In the genomic region with DNA sequence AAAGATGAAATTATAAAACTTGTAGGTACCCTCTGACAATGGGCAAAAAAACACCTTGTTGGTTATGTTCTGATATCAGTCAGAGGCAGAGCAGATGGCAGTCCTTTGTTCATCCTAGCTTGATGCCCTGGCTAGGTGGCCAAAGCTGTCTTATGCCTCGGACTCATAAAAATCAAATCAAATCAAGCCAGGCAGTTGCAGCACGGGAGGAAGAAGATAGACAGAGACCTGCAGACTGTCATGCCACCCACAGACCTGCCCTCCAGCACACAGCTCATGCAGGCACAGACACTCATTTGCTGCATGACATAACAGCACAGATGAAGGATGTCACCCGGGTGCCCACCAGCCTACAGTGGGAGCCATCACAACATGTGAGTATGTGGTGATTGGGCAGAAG, we compare ENCODE assay signal across 30 mouse cellular contexts. TPM values are rescaled to one million over a fixed set of nuclear protein-coding genes. Genes with fewer than 3 reads are reported as not detected.
DNase-seq lines count a peak whose midpoint lies in the region; ATAC-seq and TF ChIP-seq lines count a peak whose summit lies in the region.
"Had no signal": no experiment of that assay in that cellular context is flagged by ENCODE, and none has a peak within 500 bp of the region (broad histone marks: within the 10 kb centered on the region; RNA-seq: fewer than 3 reads in every experiment).

No protein-coding gene starts in this region.

- no peaks in the 10 kb centered on the region for H3K4me1 ChIP-seq in hindbrain, embryonic 16.5 days (ENCODE audit: control insufficient read depth, insufficient read depth, low read depth, low read length)
- H3K4me1 ChIP-seq in hindbrain, embryonic 14.5 days (replicated peaks; ENCODE audit: control insufficient read depth, insufficient read depth, low read length), result no peaks in the 10 kb centered on the region
- H3K4me1 ChIP-seq in midbrain, postnatal 0 days (ENCODE audit: insufficient read depth, low read length), result no peaks in the 10 kb centered on the region
- H3K4me1 ChIP-seq in midbrain, embryonic 10.5 days, result no peaks in the 10 kb centered on the region
- no peaks in the 10 kb centered on the region for H3K4me1 ChIP-seq in intestine, embryonic 16.5 days (ENCODE audit: control insufficient read depth, insufficient read depth, low read length)
- H3K4me1 ChIP-seq: forebrain, embryonic 13.5 days; hindbrain, embryonic 13.5 days; limb, embryonic 10.5 days; limb, embryonic 15.5 days; liver, embryonic 13.5 days; midbrain, embryonic 15.5 days; neural tube, embryonic 12.5 days had no signal

- H3K9ac ChIP-seq in hindbrain, embryonic 16.5 days (ENCODE audit: low read depth, low read length), result no peak overlapping the region
- H3K9ac ChIP-seq in hindbrain, embryonic 14.5 days, result no peak overlapping the region
- H3K9ac ChIP-seq in midbrain, postnatal 0 days (replicated peaks; ENCODE audit: low read length, poor library complexity, severe bottlenecking), result no peak overlapping the region
- no peak overlapping the region for H3K9ac ChIP-seq in intestine, embryonic 16.5 days (ENCODE audit: low read depth, low read length)
- H3K9ac ChIP-seq: forebrain, embryonic 13.5 days; hindbrain, embryonic 13.5 days; limb, embryonic 15.5 days; liver, embryonic 13.5 days; midbrain, embryonic 15.5 days; neural tube, embryonic 12.5 days had no signal

- WGBS in hindbrain, embryonic 16.5 days, result 87% methylated on average over 3 of the region's 3 CpGs
- WGBS in hindbrain, embryonic 14.5 days, result 96% methylated on average over 3 of the region's 3 CpGs
- WGBS in midbrain, postnatal 0 days, result 93% methylated on average over 3 of the region's 3 CpGs
- 88% methylated on average over 3 of the region's 3 CpGs for WGBS in midbrain, embryonic 10.5 days
- WGBS in intestine, embryonic 16.5 days, result 82% methylated on average over 3 of the region's 3 CpGs

- TF ChIP-seq CTCF in midbrain, postnatal 0 days (IDR thresholded peaks at IDR 0.05), result no peak

- no peaks in the 10 kb centered on the region for H3K36me3 ChIP-seq in hindbrain, embryonic 16.5 days (ENCODE audit: control insufficient read depth, insufficient read depth, low read length)
- no peaks in the 10 kb centered on the region for H3K36me3 ChIP-seq in hindbrain, embryonic 14.5 days (replicated peaks; ENCODE audit: control insufficient read depth, insufficient read depth)
- H3K36me3 ChIP-seq in midbrain, postnatal 0 days (ENCODE audit: insufficient read depth, low read length), result no peaks in the 10 kb centered on the region
- no peaks in the 10 kb centered on the region for H3K36me3 ChIP-seq in midbrain, embryonic 10.5 days
- no peaks in the 10 kb centered on the region for H3K36me3 ChIP-seq in intestine, embryonic 16.5 days (ENCODE audit: control insufficient read depth, insufficient read depth, low read length)
- H3K36me3 ChIP-seq: limb, embryonic 10.5 days; limb, embryonic 15.5 days; liver, embryonic 13.5 days; midbrain, embryonic 15.5 days; neural tube, embryonic 12.5 days had no signal

- H3K27me3 ChIP-seq in hindbrain, embryonic 16.5 days (replicated peaks; ENCODE audit: control insufficient read depth, insufficient read depth, low read length), result no peaks in the 10 kb centered on the region
- no peaks in the 10 kb centered on the region for H3K27me3 ChIP-seq in hindbrain, embryonic 14.5 days (ENCODE audit: control insufficient read depth, insufficient read depth, low read length)
- no peaks in the 10 kb centered on the region for H3K27me3 ChIP-seq in midbrain, postnatal 0 days (ENCODE audit: insufficient read depth, low read length)
- H3K27me3 ChIP-seq in midbrain, embryonic 10.5 days (ENCODE audit: low read depth, poor library complexity, severe bottlenecking), result no peaks in the 10 kb centered on the region
- H3K27me3 ChIP-seq in intestine, embryonic 16.5 days (replicated peaks; ENCODE audit: control insufficient read depth, insufficient read depth, low read length), result no peaks in the 10 kb centered on the region
- H3K27me3 ChIP-seq: forebrain, embryonic 13.5 days; hindbrain, embryonic 13.5 days; limb, embryonic 15.5 days; liver, embryonic 13.5 days; midbrain, embryonic 15.5 days; neural tube, embryonic 12.5 days; Patski had no signal

- no peak overlapping the region for H3K4me2 ChIP-seq in hindbrain, embryonic 16.5 days (ENCODE audit: low read length)
- no peak overlapping the region for H3K4me2 ChIP-seq in hindbrain, embryonic 14.5 days (replicated peaks)
- no peak overlapping the region for H3K4me2 ChIP-seq in midbrain, postnatal 0 days (ENCODE audit: low read depth, low read length, poor library complexity, severe bottlenecking)
- H3K4me2 ChIP-seq in intestine, embryonic 16.5 days (ENCODE audit: low read depth, low read length), result no peak overlapping the region
- H3K4me2 ChIP-seq: forebrain, embryonic 13.5 days; heart, embryonic 11.5 days; hindbrain, embryonic 13.5 days; limb, embryonic 15.5 days; liver, embryonic 13.5 days; midbrain, embryonic 15.5 days; neural tube, embryonic 12.5 days had no signal

- no peak for DNase-seq in hindbrain, embryonic 14.5 days (ENCODE audit: low spot score)
- peak; percentile 15 for DNase-seq in midbrain, postnatal 0 days (ENCODE audit: low spot score)
- no peak for DNase-seq in midbrain, embryonic 10.5 days (ENCODE audit: low spot score)
- peak; percentile 77 for DNase-seq in cerebellum, adult 9-10 months
- peak; percentile 35 to 54 for DNase-seq in cerebellum, postnatal 36 days
- DNase-seq in layer of hippocampus, postnatal 10 days (ENCODE audit: low spot score in 2 of 2), result no peak
- DNase-seq: adrenal gland, postnatal 10 days; gastrocnemius, postnatal 14 days; heart, postnatal 36 days; kidney, adult 8-10 months; liver, embryonic 13.5 days; lung, adult 18-20 months; lung, postnatal 4 days; thymus, adult 2 months; thymus, postnatal 36 days had no signal

- 0 out of 2 replicates have a peak, but pooled peaks have one; percentile 27 for ATAC-seq in hindbrain, embryonic 16.5 days
- no peak for ATAC-seq in hindbrain, embryonic 14.5 days (ENCODE audit: low FRiP score)
- no peak for ATAC-seq in midbrain, postnatal 0 days (ENCODE audit: low FRiP score)
- ATAC-seq in intestine, embryonic 16.5 days, result no peak
- ATAC-seq: forebrain, embryonic 13.5 days; lung, postnatal 0 days; midbrain, embryonic 15.5 days; Patski had no signal

- no peak overlapping the region for H3K4me3 ChIP-seq in hindbrain, embryonic 16.5 days (ENCODE audit: low read length)
- no peak overlapping the region for H3K4me3 ChIP-seq in hindbrain, embryonic 14.5 days (replicated peaks; ENCODE audit: low read length)
- no peak overlapping the region for H3K4me3 ChIP-seq in midbrain, postnatal 0 days (ENCODE audit: low read depth, low read length)
- no peak overlapping the region for H3K4me3 ChIP-seq in midbrain, embryonic 10.5 days
- no peak overlapping the region for H3K4me3 ChIP-seq in intestine, embryonic 16.5 days (ENCODE audit: low read length)
- H3K4me3 ChIP-seq: forebrain, embryonic 13.5 days; hindbrain, embryonic 13.5 days; limb, embryonic 10.5 days; limb, embryonic 15.5 days; liver, embryonic 13.5 days; midbrain, embryonic 15.5 days; neural tube, embryonic 12.5 days had no signal

- no peak overlapping the region for H3K27ac ChIP-seq in hindbrain, embryonic 16.5 days (ENCODE audit: low read depth, low read length)
- no peak overlapping the region for H3K27ac ChIP-seq in hindbrain, embryonic 14.5 days
- H3K27ac ChIP-seq in midbrain, postnatal 0 days (ENCODE audit: low read depth, low read length), result no peak overlapping the region
- H3K27ac ChIP-seq in midbrain, embryonic 10.5 days (replicated peaks), result no peak overlapping the region
- H3K27ac ChIP-seq in intestine, embryonic 16.5 days (ENCODE audit: low read length), result no peak overlapping the region
- H3K27ac ChIP-seq: forebrain, embryonic 13.5 days; hindbrain, embryonic 13.5 days; kidney, postnatal 0 days; limb, embryonic 10.5 days; limb, embryonic 15.5 days; liver, embryonic 13.5 days; midbrain, embryonic 15.5 days; neural tube, embryonic 12.5 days had no signal

- peaks cover 3% of the 10 kb centered on the region for H3K9me3 ChIP-seq in hindbrain, embryonic 16.5 days (ENCODE audit: control insufficient read depth, low read length)
- H3K9me3 ChIP-seq in hindbrain, embryonic 14.5 days (ENCODE audit: control insufficient read depth, low read length), result peaks cover 3% of the 10 kb centered on the region
- no peaks in the 10 kb centered on the region for H3K9me3 ChIP-seq in midbrain, postnatal 0 days (ENCODE audit: low read length)
- peaks cover 7% of the 10 kb centered on the region; the same call in 1 of the 2 replicates for H3K9me3 ChIP-seq in midbrain, embryonic 10.5 days (replicated peaks)
- no peaks in the 10 kb centered on the region for H3K9me3 ChIP-seq in intestine, embryonic 16.5 days (ENCODE audit: control insufficient read depth, low read length)
- H3K9me3 ChIP-seq: forebrain, embryonic 13.5 days; limb, embryonic 10.5 days; limb, embryonic 15.5 days; liver, embryonic 13.5 days; midbrain, embryonic 15.5 days had no signal

RNA-seq across cellular contexts. Expression of gene Stxbp5l, which starts 29.1 kb away (rescaled TPM):
- polyA plus RNA-seq in hindbrain, embryonic 16.5 days (2015; fragmentation: Nextera tagmentation; extraction: Ambion mirVana), result 15.4 and 19.2 TPM in 2 replicates
- 18.7 and 21.1 TPM in 2 replicates for polyA plus RNA-seq in hindbrain, embryonic 14.5 days (2014; fragmentation: Nextera tagmentation; extraction: Ambion mirVana)
- 18.7 and 23.9 TPM in 2 replicates for total RNA-seq in midbrain, postnatal 0 days (2014; rRNA removed)
- polyA plus RNA-seq in midbrain, postnatal 0 days (2015; fragmentation: Nextera tagmentation; extraction: Ambion mirVana), result 10.8 and 13.5 TPM in 2 replicates
- 3.3 and 4.8 TPM in 2 replicates for polyA plus RNA-seq in midbrain, embryonic 10.5 days (2016; fragmentation: Nextera tagmentation; extraction: Ambion mirVana)
- 1.5 and 2.4 TPM in 2 replicates for polyA plus RNA-seq in intestine, embryonic 16.5 days (2015; fragmentation: Nextera tagmentation; extraction: Ambion mirVana)
- total RNA-seq in layer of hippocampus, postnatal 10 days (2021), result 10 to 100 TPM; 95.5 to 99.9 TPM
- total RNA-seq: granulocyte monocyte progenitor cell, adult 5-6 weeks; heart, postnatal 36 days; MEL had no signal
- polyA plus RNA-seq: large intestine, adult 2 months had no signal

Comparison
In these comparisons a context has a peak if more than half of its experiments do, and no peak if none do; other contexts are left out.
1. DNase-seq: peak in midbrain, postnatal 0 days (single experiment), cerebellum, adult 9-10 months (single experiment) and cerebellum, postnatal 36 days (2 of 2); none in hindbrain, embryonic 14.5 days (single experiment), midbrain, embryonic 10.5 days (single experiment) and layer of hippocampus, postnatal 10 days (0 of 2).